Mouse (Mus musculus): ENCODE data around the gene Ncdn.

DNA sequence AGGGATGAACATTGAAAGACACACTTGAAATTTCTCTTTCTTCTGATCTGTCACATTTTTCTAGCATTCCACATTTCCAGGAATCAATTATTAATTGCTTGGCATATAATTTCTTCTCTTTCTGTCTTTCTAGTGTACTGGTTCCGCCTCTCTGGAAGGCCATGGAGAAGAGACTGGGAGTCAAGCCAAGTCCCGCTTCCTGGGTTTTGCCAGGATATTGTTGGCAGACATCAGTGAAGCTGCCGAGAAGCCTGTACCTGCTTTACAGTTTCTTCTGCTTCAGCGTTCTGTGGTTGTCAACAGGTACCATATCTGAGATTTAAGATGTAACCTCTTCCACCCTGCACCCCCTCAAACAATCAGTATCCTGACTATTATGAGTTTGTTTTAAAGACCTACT lies 3.5 kb upstream of the Ncdn start:
- TF ChIP-seq ZNF384 (IDR thresholded peaks at IDR 0.05; ENCODE audit: low read depth, low read length) = no peak
- no peak for TF ChIP-seq ZC3H11A (IDR thresholded peaks at IDR 0.05; ENCODE audit: borderline replicate concordance, low read depth, low read length)

All from ES-E14 (cell line).